25 mouse cellular contexts compared by ENCODE assay signal in genomic region chr1:38839944-38840343, GRCm38 (mm10). TPM values are rescaled to one million over a fixed set of nuclear protein-coding genes. Genes with fewer than 3 reads are reported as not detected.
A peak's percentile ranks its signal among the peaks of the same experiment; 100 is the strongest.
DNase-seq lines count a peak whose midpoint lies in the region; ATAC-seq and TF ChIP-seq lines count a peak whose summit lies in the region.
"Had no signal": no experiment of that assay in that cellular context is flagged by ENCODE, and none has a peak within 500 bp of the region (broad histone marks: within the 10 kb centered on the region; RNA-seq: fewer than 3 reads in every experiment).

No protein-coding gene starts in this region.

- H3K9ac ChIP-seq in CH12.LX (ENCODE audit: insufficient read depth, low read depth) (no peak overlapping the region), ES-E14 (ENCODE audit: insufficient read depth, low read depth, low read length, poor library complexity, severe bottlenecking) (no peak overlapping the region), MEL (ENCODE audit: control insufficient read depth, low read depth, low read length, poor library complexity, severe bottlenecking) (no peak overlapping the region)
- no peak overlapping the region for H3K9ac ChIP-seq in midbrain, embryonic 11.5 days (ENCODE audit: low read length)

- dilution Hi-C loops in CH12.LX (cut with MboI; ENCODE audit: extremely low pct_ligation_motif_present, extremely low pct_unique_long_range_greater_than_20kb, low sequenced_read_pairs): no loop called here

- TF ChIP-seq RAD21 in CH12.LX (IDR thresholded peaks at IDR 0.05; ENCODE audit: low read depth, low read length): no peak
- no peak for TF ChIP-seq RAD21 in MEL (IDR thresholded peaks at IDR 0.05; ENCODE audit: low read depth, low read length)

- intact Hi-C loops in heart, postnatal 36 days (cut with DNase I): no loop called here

- H3K79me2 ChIP-seq in CH12.LX (replicated peaks; ENCODE audit: control insufficient read depth, extremely low read depth, insufficient read depth, poor library complexity, severe bottlenecking) (no peaks in the 10 kb centered on the region), MEL (ENCODE audit: control insufficient read depth, insufficient read depth, low read length, poor library complexity) (no peaks in the 10 kb centered on the region)

- ATAC-seq in midbrain, embryonic 11.5 days (ENCODE audit: low FRiP score): no peak
- ATAC-seq: activated CD4-positive, CD25-positive, alpha-beta regulatory T cell, adult 4 months; CD4-positive, CD25-positive, alpha-beta regulatory T cell, adult 4 months; Patski had no signal

- TF ChIP-seq CTCF in CH12.LX (conservative IDR thresholded peaks at IDR 0.05 in 1 of 2, IDR thresholded peaks at IDR 0.05 in 1 of 2; ENCODE audit: low read depth in 2 of 2, low read length in 2 of 2): no peak
- TF ChIP-seq CTCF in MEL (IDR thresholded peaks at IDR 0.05 in 2 of 3, conservative IDR thresholded peaks at IDR 0.05 in 1 of 3; ENCODE audit: control insufficient read depth in 1 of 3, insufficient read depth in 1 of 3, low read depth in 2 of 3, low read length in 3 of 3, poor library complexity in 1 of 3, severe bottlenecking in 1 of 3): no peak

- H3K4me2 ChIP-seq in CH12.LX (ENCODE audit: insufficient read depth, low read depth, poor library complexity, severe bottlenecking): no peak overlapping the region
- H3K4me2 ChIP-seq in midbrain, embryonic 11.5 days: no peak overlapping the region

- H3K36me3 ChIP-seq in CH12.LX (replicated peaks in 1 of 2; ENCODE audit: control insufficient read depth in 1 of 2, insufficient read depth in 1 of 2, low read length in 1 of 2): no peaks in the 10 kb centered on the region
- no peaks in the 10 kb centered on the region for H3K36me3 ChIP-seq in ES-E14 (ENCODE audit: control insufficient read depth, insufficient read depth, low read length, poor library complexity, severe bottlenecking)
- H3K36me3 ChIP-seq in MEL (ENCODE audit: control insufficient read depth in 1 of 2, insufficient read depth in 2 of 2, low read length in 2 of 2): no peaks in the 10 kb centered on the region; a peak in 1 of 4 replicates
- H3K36me3 ChIP-seq in midbrain, embryonic 11.5 days (ENCODE audit: control insufficient read depth, insufficient read depth, low read length): no peaks in the 10 kb centered on the region
- H3K36me3 ChIP-seq: G1E had no signal

- peaks cover 4% of the 10 kb centered on the region for H3K9me3 ChIP-seq in CH12.LX (replicated peaks; ENCODE audit: low read length)
- H3K9me3 ChIP-seq in ES-E14 (ENCODE audit: control insufficient read depth, insufficient read depth, low read depth, low read length): no peaks in the 10 kb centered on the region
- H3K9me3 ChIP-seq in MEL (replicated peaks; ENCODE audit: insufficient read depth, low read length): no peaks in the 10 kb centered on the region
- H3K9me3 ChIP-seq in midbrain, embryonic 11.5 days (ENCODE audit: control insufficient read depth, low read length): no peaks in the 10 kb centered on the region

- TF ChIP-seq POLR2A in CH12.LX (IDR thresholded peaks at IDR 0.05; ENCODE audit: low read depth, low read length) (no peak), MEL (IDR thresholded peaks at IDR 0.05; ENCODE audit: control insufficient read depth in 1 of 2, insufficient read depth in 1 of 2, low read depth in 1 of 2, low read length in 2 of 2, poor library complexity in 1 of 2) (no peak)

- H3K4me1 ChIP-seq in CH12.LX (ENCODE audit: control insufficient read depth in 1 of 2, insufficient read depth in 2 of 2) (no peaks in the 10 kb centered on the region; a peak in 1 of 4 replicates), ES-E14 (ENCODE audit: control insufficient read depth in 2 of 2, insufficient read depth in 2 of 2, low read length in 2 of 2, poor library complexity in 1 of 2) (peaks cover 0 to 3% of the 10 kb centered on the region in 2 experiments; a peak in 2 of 4 replicates), MEL (ENCODE audit: control insufficient read depth in 1 of 2, insufficient read depth in 2 of 2, low read length in 2 of 2) (peaks cover 3 to 4% of the 10 kb centered on the region in 2 experiments; a peak in 2 of 4 replicates)
- peaks cover 4% of the 10 kb centered on the region; the same call in 1 of the 2 replicates for H3K4me1 ChIP-seq in midbrain, embryonic 11.5 days (ENCODE audit: control insufficient read depth, insufficient read depth, low read length)

- 59% methylated on average over 1 of the region's 1 CpGs for WGBS in midbrain, embryonic 11.5 days

- TF ChIP-seq EP300 in CH12.LX (IDR thresholded peaks at IDR 0.05; ENCODE audit: low read length): no peak
- TF ChIP-seq EP300 in MEL (IDR thresholded peaks at IDR 0.05; ENCODE audit: low read depth in 1 of 2, low read length in 2 of 2): no peak

- in situ Hi-C loops in CH12.LX (cut with MboI; ENCODE audit: low pct_ligation_motif_present, low pct_unique_long_range_greater_than_20kb, low sequenced_read_pairs): no loop called here
- in situ Hi-C loops in ES-E14 (cut with MboI; ENCODE audit: low sequenced_read_pairs in 2 of 2, unreplicated experiment in 2 of 2): no loop called here

- H3K27ac ChIP-seq in CH12.LX (ENCODE audit: insufficient read depth, low read depth) (no peak overlapping the region), ES-E14 (ENCODE audit: insufficient read depth, low read depth, low read length, poor library complexity, severe bottlenecking) (no peak overlapping the region), MEL (ENCODE audit: control insufficient read depth, low read depth, low read length) (no peak overlapping the region)
- H3K27ac ChIP-seq in midbrain, embryonic 11.5 days (ENCODE audit: low read depth, low read length): no peak overlapping the region

- DNase-seq in heart, adult 11 months: peak; percentile 71
- no peak for DNase-seq in heart, postnatal 36 days
- no peak for DNase-seq in CH12.LX (ENCODE audit: extremely low read depth)
- no peak for DNase-seq in ES-E14 (ENCODE audit: low read depth, low spot score)
- no peak for DNase-seq in MEL (ENCODE audit: low read depth, low spot score)
- DNase-seq in frontal cortex, postnatal 14 days (ENCODE audit: low spot score in 2 of 2): no peak
- DNase-seq in kidney, adult 18-20 months: no peak
- no peak for DNase-seq in midbrain, embryonic 11.5 days (ENCODE audit: low spot score, missing footprints)
- DNase-seq: adrenal gland, adult 2 months; adrenal gland, adult 8-10 months; adrenal gland, postnatal 10 days; adrenal gland, postnatal 14 days; adrenal gland, postnatal 25 days; adrenal gland, postnatal 36 days; B cell, adult 2 months; cerebellum, adult 11 months; cerebellum, adult 11-12 months; cerebellum, adult 18-20 months; cerebellum, adult 2 months; cerebellum, adult 8-10 months had no signal

- H3K27me3 ChIP-seq in CH12.LX (replicated peaks) (no peaks in the 10 kb centered on the region), MEL (ENCODE audit: control insufficient read depth in 1 of 2, insufficient read depth in 2 of 2, low read length in 2 of 2) (no peaks in the 10 kb centered on the region)
- peaks cover 7% of the 10 kb centered on the region; the same call in 1 of the 2 replicates for H3K27me3 ChIP-seq in midbrain, embryonic 11.5 days (ENCODE audit: control insufficient read depth, insufficient read depth, low read length)

- H3K4me3 ChIP-seq in CH12.LX (replicated peaks in 1 of 3; ENCODE audit: low read depth in 2 of 3, low read length in 2 of 3, poor library complexity in 1 of 3): no peak overlapping the region
- no peak overlapping the region for H3K4me3 ChIP-seq in ES-E14 (ENCODE audit: insufficient read depth in 1 of 2, low read depth in 1 of 2, low read length in 2 of 2, poor library complexity in 1 of 2, severe bottlenecking in 1 of 2)
- no peak overlapping the region for H3K4me3 ChIP-seq in MEL (ENCODE audit: control insufficient read depth in 1 of 2, insufficient read depth in 1 of 2, low read depth in 2 of 2, low read length in 2 of 2)
- no peak overlapping the region for H3K4me3 ChIP-seq in midbrain, embryonic 11.5 days (ENCODE audit: low read depth, low read length)

TF ChIP-seq in CH12.LX, 34 proteins besides CTCF, POLR2A, EP300 and RAD21:
- TF ChIP-seq ZNF384 (IDR thresholded peaks at IDR 0.05; ENCODE audit: low read depth, low read length) (no peak), MAFK (IDR thresholded peaks at IDR 0.05; ENCODE audit: insufficient replicate concordance, low read length) (peak; percentile 67)

TF ChIP-seq in ES-E14, 5 proteins besides CTCF, POLR2A, EP300 and RAD21:
- TF ChIP-seq MAFK (IDR thresholded peaks at IDR 0.05; ENCODE audit: insufficient read depth, low read depth, low read length): peak; percentile 70
- TF ChIP-seq ZNF384 (IDR thresholded peaks at IDR 0.05; ENCODE audit: low read depth, low read length): no peak
- TF ChIP-seq CHD2 (IDR thresholded peaks at IDR 0.05; ENCODE audit: low read depth, low read length): no peak
- TF ChIP-seq ZC3H11A (IDR thresholded peaks at IDR 0.05; ENCODE audit: borderline replicate concordance, low read depth, low read length): no peak
- TF ChIP-seq HCFC1 (IDR thresholded peaks at IDR 0.05; ENCODE audit: borderline replicate concordance, insufficient read depth, low read length): no peak
TF ChIP-seq in ES-E14: peak in this region for 1.

TF ChIP-seq in MEL, 35 proteins besides CTCF, POLR2A, EP300 and RAD21:
- no peak for TF ChIP-seq ZKSCAN1 (IDR thresholded peaks at IDR 0.05; ENCODE audit: low read depth, low read length)
- peak; percentile 77; the same call in 1 of the 2 replicates for TF ChIP-seq MAFK (IDR thresholded peaks at IDR 0.05; ENCODE audit: borderline replicate concordance, low read depth, low read length)

RNA-seq across cellular contexts. Expression of gene Lonrf2, which starts 3.4 kb away (rescaled TPM):
- total RNA-seq in heart, postnatal 36 days (2021): 1 to 10 TPM; 2.5 to 3.6 TPM
- total RNA-seq in CH12.LX (2012; rRNA removed): not detected in 2 replicates
- not detected in 2 replicates for total RNA-seq in CH12.LX (2014; rRNA removed)
- not detected in 2 replicates for polyA plus RNA-seq in CH12.LX (2012; ENCODE audit: insufficient read length, low read depth)
- 0.69 and 1.5 TPM in 2 replicates for total RNA-seq in ES-E14 (2012; rRNA removed)
- total RNA-seq in MEL (2012; rRNA removed): not detected in 2 replicates
- not detected for polyA plus RNA-seq in MEL (2012; ENCODE audit: insufficient read depth in 1 of 2, insufficient read length in 2 of 2, low read depth in 1 of 2, low replicate concordance in 2 of 2, missing spikeins in 1 of 2)
- polyA plus RNA-seq in midbrain, embryonic 11.5 days (2014; fragmentation: Nextera tagmentation; extraction: Ambion mirVana): 4.2 TPM in 2 replicates
- polyA plus RNA-seq: activated CD4-positive, CD25-positive, alpha-beta regulatory T cell, adult 4 months; C2C12; CD4-positive, CD25-positive, alpha-beta regulatory T cell, adult 4 months had no signal

RNA-seq across cellular contexts. Expression of gene Chst10, which starts 58.0 kb away (rescaled TPM):
- total RNA-seq in heart, postnatal 36 days (2021): under 1 TPM; 0.27 to 0.28 TPM
- total RNA-seq in CH12.LX (2012; rRNA removed): 4.3 and 5.1 TPM in 2 replicates
- 6.2 and 7.3 TPM in 2 replicates for total RNA-seq in CH12.LX (2014; rRNA removed)
- polyA plus RNA-seq in CH12.LX (2012; ENCODE audit: insufficient read length, low read depth): 8.5 and 9.5 TPM in 2 replicates
- 5.1 and 8.9 TPM in 2 replicates for total RNA-seq in ES-E14 (2012; rRNA removed)
- 0.07 and 0.31 TPM in 2 replicates for total RNA-seq in MEL (2012; rRNA removed)
- under 1 TPM in 1 of 2 experiments, not detected in 1; 0.43 TPM for polyA plus RNA-seq in MEL (2012; ENCODE audit: insufficient read depth in 1 of 2, insufficient read length in 2 of 2, low read depth in 1 of 2, low replicate concordance in 2 of 2, missing spikeins in 1 of 2)
- polyA plus RNA-seq in midbrain, embryonic 11.5 days (2014; fragmentation: Nextera tagmentation; extraction: Ambion mirVana): 24.7 and 26.9 TPM in 2 replicates
